Mouse (Mus musculus): ENCODE measurements around the gene Tmem51. TPM values are rescaled to one million over a fixed set of nuclear protein-coding genes. Genes with fewer than 3 reads are reported as not detected.

The Tmem51 gene
- total RNA-seq (2015; ENCODE audit: low replicate concordance) (4.6 and 8.1 TPM in 2 replicates), total RNA-seq (2017; ENCODE audit: low replicate concordance) (1.4 and 2.9 TPM in 2 replicates)

- ATAC-seq (replicated peaks; ENCODE audit: low FRiP score, poor library complexity, severe bottlenecking) = no peak
Observed at GRCm38 (mm10) chr4:142084131-142084899, at the start of gene Tmem51. TSS of gene Tmem51 (minus strand) at chr4:142084304.

DNA sequence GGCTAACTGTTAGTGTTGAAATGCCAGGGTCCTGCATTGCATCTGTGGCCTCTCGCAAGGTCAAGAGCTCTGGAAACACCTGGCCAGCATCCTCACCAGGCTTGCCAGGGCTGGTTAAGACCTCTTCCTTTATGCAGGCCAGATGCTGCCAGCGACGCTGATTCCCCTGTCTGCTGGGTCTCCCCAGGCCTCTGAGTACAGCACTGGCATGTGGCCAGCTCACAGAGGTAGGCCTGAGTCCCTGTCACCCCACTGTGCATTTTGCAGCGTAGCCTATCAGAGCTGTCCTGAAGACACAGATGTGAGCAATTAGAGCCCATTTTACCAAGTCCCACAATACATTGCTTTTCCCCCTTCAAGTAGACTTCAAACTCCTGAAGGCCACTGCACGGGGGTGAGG lies 46.1 kb upstream of the Tmem51 start:
- no peak for ATAC-seq (replicated peaks; ENCODE audit: low FRiP score, poor library complexity, severe bottlenecking)

GRCm38 (mm10) chr4:142127275-142127788 lies 43.2 kb upstream of the Tmem51 start:
- no peak for ATAC-seq (replicated peaks; ENCODE audit: low FRiP score, poor library complexity, severe bottlenecking)

- ATAC-seq (replicated peaks; ENCODE audit: low FRiP score, poor library complexity, severe bottlenecking) = no peak
Observed at GRCm38 (mm10) chr4:142126641-142127274, 42.7 kb upstream of the Tmem51 start.

DNA sequence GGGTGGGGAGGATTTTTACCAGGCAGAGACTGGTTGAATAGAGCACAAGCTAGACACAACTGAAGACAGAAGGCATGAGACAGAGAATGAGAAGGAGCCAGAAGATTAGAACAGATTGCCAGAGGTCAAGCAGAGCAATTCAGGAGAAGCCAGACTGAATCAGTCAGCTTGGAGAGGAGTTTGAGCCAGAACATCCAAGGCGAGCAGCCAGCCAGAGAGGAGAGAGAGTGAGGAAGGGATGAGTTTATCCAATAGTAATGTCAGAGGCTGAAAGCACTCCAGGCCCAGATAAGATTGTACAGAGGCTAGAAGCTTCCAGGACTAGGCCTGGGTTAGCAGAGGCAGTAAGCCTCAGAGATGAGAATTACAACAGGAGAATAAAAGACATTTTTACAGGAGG lies 37.1 kb upstream of the Tmem51 start:
- ATAC-seq (replicated peaks; ENCODE audit: low FRiP score, poor library complexity, severe bottlenecking) = no peak

DNA sequence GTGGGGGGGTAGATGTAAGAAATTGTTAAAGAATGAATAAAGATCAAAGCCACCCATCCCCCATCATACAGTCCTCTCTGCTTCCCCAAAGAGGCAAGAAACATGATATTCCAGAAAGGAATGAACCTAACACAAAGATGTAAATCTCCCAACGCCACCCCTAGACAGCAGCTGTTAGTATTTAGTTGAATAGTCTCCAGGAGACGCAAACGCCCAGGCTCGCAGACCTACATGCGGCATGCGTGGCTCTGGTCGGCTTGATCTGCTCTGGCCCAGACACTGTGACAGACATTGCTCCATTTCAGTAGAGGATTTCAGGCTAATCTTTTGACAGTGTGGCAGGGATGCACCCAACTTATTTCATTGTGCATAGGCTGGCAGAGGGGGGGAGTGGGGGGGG lies 34.4 kb upstream of the Tmem51 start:
- ATAC-seq (replicated peaks; ENCODE audit: low FRiP score, poor library complexity, severe bottlenecking) = no peak

DNA sequence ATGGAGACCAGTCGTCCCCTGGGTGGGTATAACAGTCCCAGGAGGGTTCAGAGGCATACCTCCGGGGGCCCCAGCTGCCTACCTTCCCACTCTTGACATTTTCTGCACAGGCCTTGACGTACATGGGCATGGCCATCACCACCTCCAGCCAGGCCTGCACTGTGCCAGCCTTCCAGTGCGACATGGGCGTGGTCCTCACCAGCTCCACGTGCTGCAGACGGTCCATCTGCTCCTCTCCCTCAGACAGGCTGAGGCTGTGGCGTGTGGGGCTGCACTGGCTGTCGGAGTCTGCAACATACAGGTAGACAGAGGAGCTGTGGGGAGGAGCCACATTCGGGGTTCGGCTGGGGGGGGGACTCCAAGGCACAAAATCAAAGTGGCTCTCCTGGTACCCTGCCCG lies 33.9 kb upstream of the Tmem51 start:
- no peak for ATAC-seq (replicated peaks; ENCODE audit: low FRiP score, poor library complexity, severe bottlenecking)

GRCm38 (mm10) chr4:142113306-142113705 lies 29.2 kb upstream of the Tmem51 start:
- ATAC-seq (replicated peaks; ENCODE audit: low FRiP score, poor library complexity, severe bottlenecking) = no peak

DNA sequence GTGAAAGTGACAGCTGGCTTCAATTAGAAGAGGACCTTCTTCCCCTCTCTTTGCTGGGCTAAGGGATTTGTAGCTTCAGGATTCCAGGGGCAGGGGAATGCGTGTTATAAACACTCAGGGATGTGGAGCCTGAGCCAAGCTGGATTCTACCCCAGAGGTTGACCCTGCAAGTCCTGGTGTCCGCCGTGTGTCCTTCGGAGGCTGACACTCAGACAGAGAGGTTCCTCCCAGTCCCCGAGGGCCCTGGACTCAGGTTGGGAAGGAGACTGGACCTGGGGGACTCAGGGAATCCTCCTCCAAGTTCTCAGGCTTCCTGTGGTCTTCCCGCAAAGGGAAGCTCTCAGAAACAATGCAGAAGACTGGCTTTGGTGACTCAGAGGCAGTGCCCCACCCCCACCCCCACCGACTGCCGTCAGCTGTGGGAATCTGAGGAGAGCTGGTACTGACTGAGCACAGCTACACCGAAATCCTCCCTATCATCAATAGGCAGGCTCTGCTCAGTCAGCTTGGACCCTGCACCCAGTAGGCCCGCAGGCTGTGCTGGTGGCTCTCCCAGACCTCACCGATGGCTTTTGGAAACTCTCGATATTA lies 19.1 kb upstream of the Tmem51 start:
- ATAC-seq (replicated peaks; ENCODE audit: low FRiP score, poor library complexity, severe bottlenecking) = no peak

GRCm38 (mm10) chr4:142098303-142098702 lies 14.2 kb upstream of the Tmem51 start:
- ATAC-seq (replicated peaks; ENCODE audit: low FRiP score, poor library complexity, severe bottlenecking) = 0 out of 2 replicates have a peak, but pooled peaks have one; percentile 36

DNA sequence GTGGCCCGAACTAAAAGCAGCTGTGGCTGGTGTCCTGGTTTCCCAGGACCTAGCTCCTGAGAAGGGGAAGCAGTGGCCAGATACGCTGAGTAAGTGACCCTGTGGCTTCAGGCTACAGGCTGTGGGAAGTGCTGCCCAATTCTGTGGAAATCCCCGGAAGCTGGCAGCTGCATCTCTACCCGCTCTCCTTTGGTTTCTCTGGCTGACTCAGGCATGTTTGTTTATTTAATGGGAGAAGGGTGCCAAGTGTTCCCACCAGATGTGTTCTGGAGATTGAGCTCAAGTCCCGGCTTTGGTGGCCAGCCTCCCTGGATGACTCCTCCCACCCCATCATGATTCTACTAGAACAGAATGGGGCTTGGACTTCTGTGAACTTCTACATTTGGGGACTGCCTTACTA lies 13.8 kb upstream of the Tmem51 start:
- ATAC-seq (replicated peaks; ENCODE audit: low FRiP score, poor library complexity, severe bottlenecking) = no peak

GRCm38 (mm10) chr4:142095513-142096241 lies 11.6 kb upstream of the Tmem51 start:
- ATAC-seq (replicated peaks; ENCODE audit: low FRiP score, poor library complexity, severe bottlenecking) = no peak

- no peak for ATAC-seq (replicated peaks; ENCODE audit: low FRiP score, poor library complexity, severe bottlenecking)
Observed at GRCm38 (mm10) chr4:142094386-142094785, 10.3 kb upstream of the Tmem51 start.

DNA sequence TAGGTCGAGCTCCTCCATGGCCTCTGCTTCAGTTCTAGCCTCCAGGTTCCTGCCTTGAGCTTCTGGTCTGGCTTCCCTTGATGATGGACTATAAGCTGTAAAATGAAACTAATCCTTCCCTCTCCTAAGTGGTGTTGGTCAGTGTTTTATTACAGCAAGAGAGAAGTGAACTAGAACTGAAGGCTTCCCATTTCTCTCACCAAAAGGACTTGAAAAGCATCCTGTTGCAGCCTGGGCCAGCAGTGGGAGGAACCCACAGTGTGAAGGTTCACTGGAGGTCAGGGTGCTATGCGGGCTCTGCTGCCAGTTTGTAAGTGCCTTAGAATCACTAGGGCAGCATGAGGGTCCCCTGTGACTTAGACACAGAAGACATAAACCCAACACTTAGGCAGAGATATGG lies 7.0 kb upstream of the Tmem51 start:
- no peak for ATAC-seq (replicated peaks; ENCODE audit: low FRiP score, poor library complexity, severe bottlenecking)

DNA sequence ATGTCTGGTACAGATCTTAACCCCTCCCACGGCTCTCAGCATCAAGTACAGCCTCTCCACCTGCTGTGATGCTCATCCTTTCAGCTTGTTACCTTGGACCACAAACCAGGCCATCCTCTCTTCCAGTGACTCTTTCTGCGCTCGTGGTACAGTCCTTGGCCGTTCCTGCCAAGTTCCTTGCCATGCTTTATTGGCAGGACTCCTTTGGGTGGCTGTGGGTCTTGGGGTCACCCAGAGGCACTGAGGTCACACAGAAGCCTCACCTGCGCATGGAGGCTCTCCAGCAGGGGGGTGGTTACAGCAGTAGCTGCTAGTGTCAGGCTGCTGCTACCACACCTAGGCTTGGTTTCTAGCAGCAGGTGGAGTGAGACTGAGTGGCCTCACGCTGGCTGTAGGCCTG lies 5.9 kb upstream of the Tmem51 start:
- ATAC-seq (replicated peaks; ENCODE audit: low FRiP score, poor library complexity, severe bottlenecking) = no peak

- ATAC-seq (replicated peaks; ENCODE audit: low FRiP score, poor library complexity, severe bottlenecking) = no peak
Observed at GRCm38 (mm10) chr4:142088836-142089235, 4.7 kb upstream of the Tmem51 start.

DNA sequence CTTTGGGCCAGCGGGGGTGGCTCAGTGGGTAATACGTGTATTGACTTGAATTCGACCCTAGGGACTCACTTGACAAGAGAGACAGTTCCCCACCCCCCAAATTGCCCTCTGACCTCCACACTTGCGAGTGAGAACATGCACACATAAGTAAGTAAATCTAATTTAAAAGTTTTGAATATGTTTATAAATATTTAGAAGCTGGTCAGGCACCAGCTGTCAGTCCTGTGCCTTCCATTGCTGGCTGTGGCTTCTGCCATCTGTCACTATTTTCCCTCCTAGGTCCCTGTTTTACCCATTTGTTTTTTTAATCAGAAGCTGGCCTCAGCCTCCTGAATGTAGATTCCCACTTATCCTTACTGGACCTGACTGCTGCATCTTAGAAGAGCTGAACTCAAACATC lies 4.3 kb upstream of the Tmem51 start:
- no peak for ATAC-seq (replicated peaks; ENCODE audit: low FRiP score, poor library complexity, severe bottlenecking)

DNA sequence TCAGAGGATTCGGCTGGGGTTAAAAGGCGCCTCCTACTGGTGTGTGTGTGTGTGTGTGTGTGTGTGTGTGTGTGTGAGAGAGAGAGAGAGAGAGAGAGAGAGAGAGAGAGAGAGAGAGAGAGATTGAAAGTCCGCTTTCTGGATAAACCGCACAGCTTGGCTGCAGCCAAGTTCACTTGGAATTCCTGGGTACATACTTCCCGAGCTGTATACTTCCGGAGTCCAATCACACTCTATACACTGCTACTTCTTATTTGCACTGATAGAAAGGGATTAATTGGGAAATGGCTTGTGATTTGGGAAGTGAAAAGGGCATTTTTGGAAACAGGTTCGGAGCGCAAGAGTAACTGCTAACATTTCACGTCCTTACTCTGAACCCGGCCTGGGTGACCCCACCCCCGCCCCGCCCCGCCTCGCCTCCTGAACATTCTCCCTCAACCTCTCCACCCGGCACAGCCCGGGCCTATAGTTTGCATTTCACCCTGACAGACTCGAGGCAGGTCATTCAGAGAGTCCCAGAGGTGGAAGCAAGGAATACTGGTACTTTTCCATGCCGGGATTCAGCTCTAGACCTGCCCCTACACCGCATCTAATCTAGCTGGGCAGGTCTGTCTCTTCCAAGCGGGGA lies 946 bp upstream of the Tmem51 start:
- no peak for ATAC-seq (replicated peaks; ENCODE audit: low FRiP score, poor library complexity, severe bottlenecking)

- ATAC-seq (replicated peaks; ENCODE audit: low FRiP score, poor library complexity, severe bottlenecking) = no peak
Observed at GRCm38 (mm10) chr4:142083762-142084130, 358 bp downstream of the Tmem51 start.

GRCm38 (mm10) chr4:142083193-142083592 lies 911 bp downstream of the Tmem51 start:
- ATAC-seq (replicated peaks; ENCODE audit: low FRiP score, poor library complexity, severe bottlenecking) = no peak
